Mouse (Mus musculus): ENCODE measurements around the gene Odf2. TPM values are rescaled to one million over a fixed set of nuclear protein-coding genes. Genes with fewer than 3 reads are reported as not detected.

The Odf2 gene
- total and polyA plus RNA-seq, 2 experiments from 2014 or later, result 90.9 to 102 TPM

DNA sequence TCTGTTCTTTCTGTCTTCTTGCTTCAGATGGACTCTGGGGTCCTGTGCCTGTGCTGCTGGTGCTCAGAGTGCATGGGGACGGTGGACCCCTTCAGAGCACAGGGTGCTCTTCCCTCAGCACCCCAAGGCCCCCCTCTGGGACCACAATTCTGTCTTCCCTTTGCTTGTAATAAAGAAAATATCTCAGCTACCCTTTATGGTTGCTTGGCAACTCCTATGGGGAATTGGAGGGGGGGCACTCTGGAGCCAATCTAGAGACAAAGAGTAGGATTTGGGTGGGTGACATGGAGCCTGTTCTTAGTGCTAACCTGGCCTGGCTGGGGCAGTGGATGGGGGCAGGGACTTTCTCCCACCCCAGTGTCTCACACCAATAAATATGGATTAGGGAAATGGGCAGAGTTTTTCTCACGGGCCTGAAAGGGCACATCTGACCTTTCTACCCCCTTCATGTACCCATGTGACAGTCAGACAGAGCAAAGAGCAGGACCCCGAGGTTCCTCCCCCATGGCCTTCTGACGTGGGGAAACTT, 36.0 kb upstream of the Odf2 start:
- H3K27me3 ChIP-seq (ENCODE audit: insufficient read depth, low read length), result no peaks in the 10 kb centered on the region
- no peaks in the 10 kb centered on the region for H3K4me1 ChIP-seq (ENCODE audit: insufficient read depth, low read length)
- no peaks in the 10 kb centered on the region for H3K9me3 ChIP-seq (ENCODE audit: low read length)
- ATAC-seq (ENCODE audit: low FRiP score) (no peak), DNase-seq (ENCODE audit: low spot score) (no peak)
- H3K4me3 ChIP-seq (ENCODE audit: low read depth, low read length), result no peak overlapping the region
- H3K36me3 ChIP-seq (ENCODE audit: insufficient read depth, low read length), result no peaks in the 10 kb centered on the region
- WGBS, result 9% methylated on average over 4 of the region's 4 CpGs
- H3K4me2 ChIP-seq (ENCODE audit: low read depth, low read length, poor library complexity, severe bottlenecking), result no peak overlapping the region
- no peak overlapping the region for H3K9ac ChIP-seq (replicated peaks; ENCODE audit: low read length, poor library complexity, severe bottlenecking)
- no peak overlapping the region for H3K27ac ChIP-seq (ENCODE audit: low read depth, low read length)
- TF ChIP-seq CTCF (IDR thresholded peaks at IDR 0.05), result no peak

DNA sequence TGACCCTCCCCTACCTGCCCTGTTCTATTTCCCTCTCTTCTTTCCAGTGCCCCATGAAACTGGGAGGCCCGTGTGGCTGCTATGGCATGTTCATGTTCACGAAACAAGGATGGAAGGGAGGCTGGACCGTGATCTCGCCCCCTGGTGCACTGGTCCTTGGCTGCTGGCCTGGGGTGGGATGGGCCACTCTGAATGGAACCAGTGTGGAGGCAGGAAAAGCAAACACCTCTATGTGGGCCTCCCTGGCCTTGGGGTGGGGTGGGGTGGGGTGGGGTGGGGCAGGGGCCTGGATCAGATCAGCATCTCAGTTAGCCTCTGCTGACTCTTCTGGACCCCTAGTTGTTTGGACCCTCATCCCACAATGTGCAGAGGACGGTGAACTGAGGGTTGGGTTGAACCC, 35.3 kb upstream of the Odf2 start:
- WGBS, result 47% methylated on average over 5 of the region's 5 CpGs
- no peak overlapping the region for H3K9ac ChIP-seq (replicated peaks; ENCODE audit: low read length, poor library complexity, severe bottlenecking)
- no peak overlapping the region for H3K4me3 ChIP-seq (ENCODE audit: low read depth, low read length)
- ATAC-seq (ENCODE audit: low FRiP score), result no peak
- H3K9me3 ChIP-seq (ENCODE audit: low read length), result no peaks in the 10 kb centered on the region
- no peaks in the 10 kb centered on the region for H3K27me3 ChIP-seq (ENCODE audit: insufficient read depth, low read length)
- H3K27ac ChIP-seq (ENCODE audit: low read depth, low read length), result no peak overlapping the region
- no peak overlapping the region for H3K4me2 ChIP-seq (ENCODE audit: low read depth, low read length, poor library complexity, severe bottlenecking)
- H3K36me3 ChIP-seq (ENCODE audit: insufficient read depth, low read length), result no peaks in the 10 kb centered on the region
- no peak for TF ChIP-seq CTCF (IDR thresholded peaks at IDR 0.05)
- H3K4me1 ChIP-seq (ENCODE audit: insufficient read depth, low read length), result no peaks in the 10 kb centered on the region
- DNase-seq (ENCODE audit: low spot score), result no peak

DNA sequence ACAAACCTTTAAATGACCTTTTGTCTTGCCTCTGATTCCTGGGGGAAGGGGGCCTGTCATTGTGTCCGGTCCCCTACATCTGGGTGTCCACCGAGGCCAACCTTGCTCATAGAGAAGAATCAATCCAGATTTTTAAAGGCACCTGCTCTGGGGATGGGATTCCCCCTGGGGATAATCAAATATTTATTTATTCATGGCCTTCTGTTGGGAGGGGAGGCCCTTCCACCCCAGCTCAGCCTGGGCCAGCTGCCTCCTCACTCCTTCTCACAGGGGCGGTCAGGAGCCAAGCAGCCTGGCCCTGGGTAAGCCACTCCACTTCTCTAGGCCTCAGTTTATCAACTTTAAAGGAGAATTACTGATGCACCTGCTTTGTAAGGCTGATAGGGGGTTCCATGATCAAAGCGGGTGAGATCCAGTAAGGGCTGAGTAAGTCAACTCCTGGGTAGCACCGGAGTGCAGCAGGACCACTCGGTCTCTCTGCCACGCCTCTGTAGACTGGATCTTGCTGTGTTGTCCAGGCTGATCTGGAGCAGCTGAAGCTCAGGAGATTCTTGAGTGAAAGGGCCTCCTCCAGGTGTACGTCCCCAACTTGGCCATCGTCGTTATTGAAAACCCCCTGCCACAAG, 33.3 kb upstream of the Odf2 start:
- Histone ChIP-seq H3K4me1 (ENCODE audit: insufficient read depth, low read length) (no peaks in the 10 kb centered on the region), H3K4me2 (ENCODE audit: low read depth, low read length, poor library complexity, severe bottlenecking) (no peak overlapping the region), H3K36me3 (ENCODE audit: insufficient read depth, low read length) (no peaks in the 10 kb centered on the region), H3K9ac (replicated peaks; ENCODE audit: low read length, poor library complexity, severe bottlenecking) (no peak overlapping the region), H3K4me3 (ENCODE audit: low read depth, low read length) (no peak overlapping the region), H3K27me3 (ENCODE audit: insufficient read depth, low read length) (no peaks in the 10 kb centered on the region), H3K9me3 (ENCODE audit: low read length) (no peaks in the 10 kb centered on the region), H3K27ac (ENCODE audit: low read depth, low read length) (no peak overlapping the region)
- no peak for TF ChIP-seq CTCF (IDR thresholded peaks at IDR 0.05)
- DNase-seq (ENCODE audit: low spot score) (no peak), ATAC-seq (ENCODE audit: low FRiP score) (no peak)
- 49% methylated on average over 10 of the region's 10 CpGs for WGBS

DNA sequence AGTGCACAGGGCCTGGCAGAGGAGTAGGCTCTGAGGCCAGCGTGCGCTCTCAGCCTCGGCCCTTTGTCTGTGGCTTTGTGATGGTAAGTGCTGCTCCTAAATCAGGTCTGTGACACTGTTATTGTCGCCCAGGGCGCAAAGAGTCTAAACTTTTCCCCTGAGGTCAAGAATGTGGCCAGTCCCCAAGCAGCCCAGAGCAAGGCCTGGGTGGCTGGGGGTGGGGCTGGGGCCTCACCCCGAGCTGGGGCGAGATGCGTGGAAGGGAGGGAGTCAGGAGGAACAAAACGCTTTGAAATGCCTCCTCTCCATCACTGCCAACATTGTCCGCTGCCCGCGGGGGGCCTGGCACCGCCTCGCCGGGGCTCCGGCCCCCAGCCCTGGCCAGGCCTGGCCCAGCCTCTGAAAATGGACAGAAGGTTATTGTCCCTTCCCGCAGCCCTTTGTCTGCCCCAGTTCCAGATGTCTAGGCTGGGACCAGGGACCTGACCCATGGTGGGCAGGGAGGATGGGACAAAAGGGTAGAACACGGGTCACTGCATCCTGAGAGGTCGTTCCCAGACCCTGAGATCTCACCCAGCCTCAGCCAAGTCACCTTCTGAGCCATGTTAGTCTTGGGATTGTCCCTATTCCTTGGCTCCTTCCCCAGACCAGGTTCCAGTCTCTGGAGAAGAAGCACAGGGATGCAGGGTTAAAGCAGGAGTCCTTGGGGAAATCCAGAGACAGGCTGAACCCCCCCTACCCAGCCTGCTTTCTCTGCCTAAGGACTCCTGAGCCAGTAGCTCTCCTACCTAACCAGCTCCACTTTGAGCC, 32.4 kb upstream of the Odf2 start:
- Histone ChIP-seq H3K36me3 (ENCODE audit: insufficient read depth, low read length) (no peaks in the 10 kb centered on the region), H3K27ac (ENCODE audit: low read depth, low read length) (no peak overlapping the region), H3K9me3 (ENCODE audit: low read length) (no peaks in the 10 kb centered on the region), H3K27me3 (ENCODE audit: insufficient read depth, low read length) (no peaks in the 10 kb centered on the region), H3K4me3 (ENCODE audit: low read depth, low read length) (no peak overlapping the region), H3K9ac (replicated peaks; ENCODE audit: low read length, poor library complexity, severe bottlenecking) (no peak overlapping the region), H3K4me1 (ENCODE audit: insufficient read depth, low read length) (no peaks in the 10 kb centered on the region), H3K4me2 (ENCODE audit: low read depth, low read length, poor library complexity, severe bottlenecking) (no peak overlapping the region)
- DNase-seq (ENCODE audit: low spot score) (no peak), ATAC-seq (ENCODE audit: low FRiP score) (no peak)
- WGBS, result 15% methylated on average over 19 of the region's 19 CpGs
- TF ChIP-seq CTCF (IDR thresholded peaks at IDR 0.05), result no peak

DNA sequence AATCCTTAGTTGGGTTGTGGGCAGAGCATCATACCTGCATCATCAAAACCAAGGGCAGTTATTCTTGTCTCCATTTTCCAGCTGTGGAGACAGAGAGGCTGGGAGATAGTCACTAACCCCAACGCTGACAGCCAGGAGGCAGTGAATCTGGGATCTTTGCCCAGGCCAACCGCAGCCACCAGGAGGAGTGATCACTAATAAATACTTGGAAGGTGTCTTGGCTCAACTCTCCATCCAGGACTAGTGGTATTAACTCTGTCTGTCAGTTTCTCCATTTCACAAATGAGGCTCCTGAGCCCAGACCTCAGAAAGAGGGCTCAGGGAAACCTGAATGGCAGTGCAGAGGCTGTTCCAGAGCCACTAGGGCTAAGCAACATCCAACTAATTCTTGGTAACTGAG, 31.7 kb upstream of the Odf2 start:
- Histone ChIP-seq H3K4me3 (ENCODE audit: low read depth, low read length) (no peak overlapping the region), H3K36me3 (ENCODE audit: insufficient read depth, low read length) (no peaks in the 10 kb centered on the region), H3K9ac (replicated peaks; ENCODE audit: low read length, poor library complexity, severe bottlenecking) (no peak overlapping the region), H3K9me3 (ENCODE audit: low read length) (no peaks in the 10 kb centered on the region), H3K27me3 (ENCODE audit: insufficient read depth, low read length) (no peaks in the 10 kb centered on the region), H3K27ac (ENCODE audit: low read depth, low read length) (no peak overlapping the region), H3K4me2 (ENCODE audit: low read depth, low read length, poor library complexity, severe bottlenecking) (no peak overlapping the region), H3K4me1 (ENCODE audit: insufficient read depth, low read length) (no peaks in the 10 kb centered on the region)
- TF ChIP-seq CTCF (IDR thresholded peaks at IDR 0.05), result peak; percentile 39
- DNase-seq (ENCODE audit: low spot score) (no peak), ATAC-seq (ENCODE audit: low FRiP score) (no peak)
- WGBS, result 25% methylated on average over 2 of the region's 2 CpGs

DNA sequence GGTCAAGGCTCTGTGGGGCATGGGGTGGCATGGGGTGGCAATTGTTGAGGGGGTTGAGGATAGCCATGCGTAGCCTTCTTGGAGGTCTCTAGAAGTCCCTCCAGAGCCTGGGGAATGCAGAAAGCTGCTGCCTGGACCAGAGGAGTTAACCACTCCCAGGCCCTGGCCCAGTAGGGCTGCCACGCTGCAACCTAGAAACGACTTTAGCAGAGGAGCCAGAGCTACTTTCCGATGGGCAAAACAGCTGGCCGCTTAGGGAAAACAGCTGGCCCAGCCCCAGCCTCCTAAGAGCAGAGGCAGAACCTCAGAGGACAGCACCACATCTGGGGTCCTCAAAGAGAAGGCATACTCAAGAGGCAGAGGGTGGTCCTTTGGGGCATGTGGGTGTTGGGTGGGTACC, 31.1 kb upstream of the Odf2 start:
- WGBS, result 76% methylated on average over 5 of the region's 5 CpGs
- Histone ChIP-seq H3K4me3 (ENCODE audit: low read depth, low read length) (no peak overlapping the region), H3K27me3 (ENCODE audit: insufficient read depth, low read length) (no peaks in the 10 kb centered on the region), H3K27ac (ENCODE audit: low read depth, low read length) (no peak overlapping the region), H3K4me1 (ENCODE audit: insufficient read depth, low read length) (no peaks in the 10 kb centered on the region), H3K4me2 (ENCODE audit: low read depth, low read length, poor library complexity, severe bottlenecking) (no peak overlapping the region), H3K36me3 (ENCODE audit: insufficient read depth, low read length) (no peaks in the 10 kb centered on the region), H3K9ac (replicated peaks; ENCODE audit: low read length, poor library complexity, severe bottlenecking) (no peak overlapping the region), H3K9me3 (ENCODE audit: low read length) (no peaks in the 10 kb centered on the region)
- ATAC-seq (ENCODE audit: low FRiP score) (no peak), DNase-seq (ENCODE audit: low spot score) (no peak)
- TF ChIP-seq CTCF (IDR thresholded peaks at IDR 0.05), result no peak

All from midbrain, postnatal 0 days (tissue).